Mouse (Mus musculus) G1E (cell line): ENCODE measurements around the gene Kcnn3.

Source experiments
- CTCF ChIP-seq: IDR thresholded peaks from 2 replicates; pipeline ENCODE4 v1.5.1; 2012; ENCODE audit warnings: low read depth, low read length, inconsistent platforms, mixed read lengths
- GATA1 ChIP-seq: IDR thresholded peaks from 2 replicates; pipeline ENCODE4 v1.6.1; 2012; ENCODE audit warnings: borderline replicate concordance, low read length, inconsistent platforms, mixed read lengths
- GATA2 ChIP-seq: IDR thresholded peaks from 2 replicates; pipeline ENCODE4 v1.6.1; 2012; ENCODE audit warnings: low read depth, low read length, inconsistent platforms, borderline replicate concordance
- POLR2AphosphoS5 ChIP-seq: IDR thresholded peaks from 2 replicates; pipeline ENCODE4 v1.6.1; 2012; ENCODE audit warnings: low read depth, low read length, inconsistent platforms; ENCODE audit not compliant: insufficient replicate concordance
- TAL1 ChIP-seq: conservative IDR thresholded peaks from 2 replicates; pipeline ENCODE4 v1.6.1; 2012; ENCODE audit warnings: low read depth, low read length, inconsistent platforms, mixed read lengths

DNA sequence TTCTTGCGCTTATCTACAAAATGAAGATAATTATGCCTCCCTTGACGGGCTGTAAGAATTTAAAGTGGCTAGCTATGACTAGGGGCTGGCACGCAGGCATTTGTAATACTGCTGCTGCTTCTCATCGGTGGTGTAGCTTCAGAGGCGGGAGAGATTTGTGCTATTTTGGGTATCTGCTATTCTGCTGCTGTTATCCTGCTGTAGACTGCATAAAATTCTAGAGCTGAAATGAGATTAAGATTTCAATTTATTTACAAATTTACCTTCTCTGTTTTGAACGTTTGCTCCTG lies 195.9 kb downstream of the Kcnn3 start:
- TF ChIP-seq CTCF (no peak), GATA1 (no peak), GATA2 (no peak), TAL1 (no peak), POLR2AphosphoS5 (no peak)
